Mouse (Mus musculus) inflammation-experienced regulatory T-cells, adult 16 weeks (primary cell): ENCODE results near the gene Top2a. TPM values are rescaled to one million over a fixed set of nuclear protein-coding genes. Genes with fewer than 3 reads are reported as not detected.

Experiments
- polyA plus RNA-seq: library from polyadenylated mRNA; unstranded; fragments of 100-300 nt; shearing (Covaris generic); gene quantifications from one replicate; pipeline ENCODE4 v1.2.1, GENCODE M21; 2017

The Top2a gene
- polyA plus RNA-seq, result 29.5 TPM

GRCm38 (mm10) chr11:99023500-99024467 lies at the start of gene Top2a:
Top2a (minus strand) TSS chr11:99024189.

GRCm38 (mm10) chr11:99041051-99041729 lies 17.2 kb upstream of the Top2a start, which contains the start of gene Igfbp4:
Igfbp4 (plus strand) TSS chr11:99041244.

DNA sequence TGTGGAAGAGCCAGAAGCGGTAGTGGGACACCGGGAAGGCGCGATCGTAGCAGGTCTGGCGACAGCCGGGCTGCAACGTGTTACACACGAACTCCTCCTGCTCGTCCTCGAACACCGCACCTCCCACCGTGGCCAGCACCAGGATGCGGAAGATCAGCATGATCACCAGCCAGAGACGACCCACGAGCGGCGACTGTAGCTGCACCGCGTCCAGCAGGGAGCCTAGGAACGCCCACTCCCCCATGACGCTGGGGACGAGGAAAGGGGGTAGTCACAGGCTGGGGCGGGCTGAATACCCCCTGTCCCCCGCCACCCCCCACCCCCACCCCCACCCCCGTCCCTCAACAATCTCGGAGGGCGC lies 41.2 kb downstream of the Top2a start, which contains the start of gene Gjd3:
TSS of gene Gjd3 (minus strand) at position 244 of the 361 bp plus-strand sequence.

Other genes with a start within 250 kb of the Top2a start
- 10.0 TPM for gene Nr1d1, start 248.9 kb downstream of the Top2a start, polyA plus RNA-seq
- gene Msl1, start 228.7 kb downstream of the Top2a start, polyA plus RNA-seq, result 14.0 TPM
- gene Casc3, start 219.3 kb downstream of the Top2a start, polyA plus RNA-seq, result 15.3 TPM
- gene Rapgefl1, start 187.4 kb downstream of the Top2a start, polyA plus RNA-seq, result 0.18 TPM
- 4.1 TPM for gene Wipf2, start 160.6 kb downstream of the Top2a start, polyA plus RNA-seq
- gene Cdc6, start 116.4 kb downstream of the Top2a start, polyA plus RNA-seq, result 6.9 TPM
- gene Rara, start 96.4 kb downstream of the Top2a start, polyA plus RNA-seq, result 45.5 TPM
- gene Gjd3, start 41.2 kb downstream of the Top2a start, polyA plus RNA-seq, result not detected
- 34.6 TPM for gene Igfbp4, start 17.1 kb upstream of the Top2a start, polyA plus RNA-seq
- not detected for gene Tns4, start 65.1 kb upstream of the Top2a start, polyA plus RNA-seq
- 398 TPM for gene Ccr7, start 130.9 kb upstream of the Top2a start, polyA plus RNA-seq
- gene Smarce1, start 206.8 kb upstream of the Top2a start, polyA plus RNA-seq, result 225 TPM
- gene Krt222, start 219.9 kb upstream of the Top2a start, polyA plus RNA-seq, result 2.2 TPM